Comparison of ENCODE assay signal across 8 mouse cellular contexts in genomic region chr17:6661093-6661816, GRCm38 (mm10). TPM values are rescaled to one million over a fixed set of nuclear protein-coding genes. Genes with fewer than 3 reads are reported as not detected.
DNase-seq lines count a peak whose midpoint lies in the region; ATAC-seq lines count a peak whose summit lies in the region.
"Not testable (repeated sequence)": the region's sequence is repeated elsewhere in the genome, so short reads cannot be mapped to it uniquely, and the experiment has no call there.

No protein-coding gene starts in this region.

- not testable (repeated sequence) for H3K4me2 ChIP-seq in lung, embryonic 16.5 days (ENCODE audit: low read depth, low read length)

- H3K4me3 ChIP-seq in embryonic facial prominence, embryonic 10.5 days; lung, embryonic 16.5 days (ENCODE audit: low read length): not testable (repeated sequence)

- H3K36me3 ChIP-seq in embryonic facial prominence, embryonic 10.5 days (replicated peaks); lung, embryonic 16.5 days (ENCODE audit: control insufficient read depth, insufficient read depth, low read length): not testable (repeated sequence)

- not testable (repeated sequence) for H3K9ac ChIP-seq in lung, embryonic 16.5 days (ENCODE audit: low read length)

- ATAC-seq in lung, embryonic 16.5 days (ENCODE audit: low read depth) = peak; percentile 72

- DNase-seq in ES-CJ7 (ENCODE audit: low read depth, low spot score) = peak; percentile 9
- peak; percentile 40 for DNase-seq in embryonic facial prominence, embryonic 10.5 days (ENCODE audit: low spot score)
- peak; percentile 98 for DNase-seq in heart, adult 11 months
- peak; percentile 39 for DNase-seq in heart, postnatal 4 days
- peak; percentile 65 for DNase-seq in kidney, postnatal 10 days
- peak; percentile 38 for DNase-seq in ovary, postnatal 36 days (ENCODE audit: low spot score)
- DNase-seq in thymus, postnatal 14 days = peak; percentile 87

- H3K9me3 ChIP-seq in embryonic facial prominence, embryonic 10.5 days; lung, embryonic 16.5 days (ENCODE audit: control insufficient read depth, low read length): not testable (repeated sequence)

- not testable (repeated sequence) for H3K4me1 ChIP-seq in embryonic facial prominence, embryonic 10.5 days; lung, embryonic 16.5 days (replicated peaks; ENCODE audit: control insufficient read depth, insufficient read depth, low read length)

- WGBS in embryonic facial prominence, embryonic 10.5 days = 58% methylated on average over 10 of the region's 11 CpGs
- WGBS in lung, embryonic 16.5 days = 24% methylated on average over 6 of the region's 11 CpGs

- H3K27ac ChIP-seq in embryonic facial prominence, embryonic 10.5 days (replicated peaks); lung, embryonic 16.5 days (ENCODE audit: low read length): not testable (repeated sequence)

- H3K27me3 ChIP-seq in embryonic facial prominence, embryonic 10.5 days (replicated peaks; ENCODE audit: low read depth, poor library complexity, severe bottlenecking); lung, embryonic 16.5 days (ENCODE audit: control insufficient read depth, insufficient read depth, low read depth, low read length): not testable (repeated sequence)

RNA-seq across cellular contexts. Expression of gene Sytl3, which starts 2.4 kb away (rescaled TPM):
- 0.10 TPM in 1 of 2 replicates, not detected in the other for polyA plus RNA-seq in embryonic facial prominence, embryonic 10.5 days (2016; fragmentation: Nextera tagmentation; extraction: Ambion mirVana)
- total RNA-seq in heart, postnatal 4 days (2021) = under 1 TPM; 0.11 to 0.17 TPM
- 0.90 and 1.2 TPM in 2 replicates for polyA plus RNA-seq in lung, embryonic 16.5 days (2015; fragmentation: Nextera tagmentation; extraction: Ambion mirVana)

RNA-seq across cellular contexts. Expression of gene Dynlt1f, which starts 5.6 kb away (rescaled TPM):
- polyA plus RNA-seq in embryonic facial prominence, embryonic 10.5 days (2016; fragmentation: Nextera tagmentation; extraction: Ambion mirVana) = 307 and 328 TPM in 2 replicates
- 100 to 1,000 TPM; 185 TPM for total RNA-seq in heart, postnatal 4 days (2021)
- polyA plus RNA-seq in lung, embryonic 16.5 days (2015; fragmentation: Nextera tagmentation; extraction: Ambion mirVana) = 258 and 269 TPM in 2 replicates

RNA-seq across cellular contexts. Expression of gene Dynlt1c, which starts 59.8 kb away (rescaled TPM):
- polyA plus RNA-seq in embryonic facial prominence, embryonic 10.5 days (2016; fragmentation: Nextera tagmentation; extraction: Ambion mirVana) = 40.3 and 43.0 TPM in 2 replicates
- total RNA-seq in heart, postnatal 4 days (2021) = 1 to 10 TPM; 5.4 to 8.7 TPM
- 36.8 and 46.7 TPM in 2 replicates for polyA plus RNA-seq in lung, embryonic 16.5 days (2015; fragmentation: Nextera tagmentation; extraction: Ambion mirVana)

Comparison
In these comparisons a context has a peak if more than half of its experiments do, and no peak if none do; other contexts are left out.
1. DNase-seq: peak in every context shown above with its lines; median percentile 98 in heart, adult 11 months; 87 in thymus, postnatal 14 days; 65 in kidney, postnatal 10 days; 40 in embryonic facial prominence, embryonic 10.5 days; 39 in heart, postnatal 4 days; 38 in ovary, postnatal 36 days; 9 in ES-CJ7.